Mouse (Mus musculus): ENCODE results near the gene Cd52. TPM values are rescaled to one million over a fixed set of nuclear protein-coding genes. Genes with fewer than 3 reads are reported as not detected.

Gene Cd52
- total RNA-seq, 2 experiments from 2014 or later = 1.1 to 3.8 TPM

GRCm38 (mm10) chr4:134115215-134116144, 20.6 kb upstream of the Cd52 start:
- DNase-seq (ENCODE audit: low spot score in 2 of 2) = no peak
- no peak overlapping the region for H3K27ac ChIP-seq
- TF ChIP-seq CTCF (conservative IDR thresholded peaks at IDR 0.05) = no peak
- H3K4me3 ChIP-seq = no peak overlapping the region

DNA sequence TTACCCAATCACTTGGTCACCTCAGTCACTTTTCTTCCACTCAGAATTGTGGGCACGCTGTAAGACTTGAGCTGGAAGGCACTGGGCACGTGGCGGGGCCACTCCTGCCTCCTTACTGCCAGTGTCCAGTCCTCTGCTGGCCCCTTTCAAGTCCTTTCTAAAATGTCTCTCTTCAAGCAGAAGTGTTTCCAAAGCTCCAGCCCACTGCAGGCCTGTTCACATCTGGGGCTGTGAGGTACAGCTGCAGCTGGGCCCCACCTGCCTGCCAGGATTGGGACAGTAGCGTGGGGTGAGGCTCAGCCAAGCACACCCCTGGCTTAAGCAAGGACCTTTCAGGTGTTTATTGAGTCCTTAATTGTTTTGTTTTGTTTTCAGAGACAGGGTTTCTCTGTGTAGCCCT, 19.2 kb upstream of the Cd52 start:
- Histone ChIP-seq H3K27ac (no peak overlapping the region), H3K4me3 (no peak overlapping the region)
- no peak for DNase-seq (ENCODE audit: low spot score in 2 of 2)
- no peak for TF ChIP-seq CTCF (conservative IDR thresholded peaks at IDR 0.05)

GRCm38 (mm10) chr4:134113356-134113994, 18.6 kb upstream of the Cd52 start:
- H3K4me3 ChIP-seq = no peak overlapping the region
- no peak for TF ChIP-seq CTCF (conservative IDR thresholded peaks at IDR 0.05)
- no peak for DNase-seq (ENCODE audit: low spot score in 2 of 2)
- no peak overlapping the region for H3K27ac ChIP-seq

GRCm38 (mm10) chr4:134112403-134112802, 17.5 kb upstream of the Cd52 start:
- Histone ChIP-seq H3K27ac (no peak overlapping the region), H3K4me3 (no peak overlapping the region)
- TF ChIP-seq CTCF (conservative IDR thresholded peaks at IDR 0.05) = no peak
- no peak for DNase-seq (ENCODE audit: low spot score in 2 of 2)

DNA sequence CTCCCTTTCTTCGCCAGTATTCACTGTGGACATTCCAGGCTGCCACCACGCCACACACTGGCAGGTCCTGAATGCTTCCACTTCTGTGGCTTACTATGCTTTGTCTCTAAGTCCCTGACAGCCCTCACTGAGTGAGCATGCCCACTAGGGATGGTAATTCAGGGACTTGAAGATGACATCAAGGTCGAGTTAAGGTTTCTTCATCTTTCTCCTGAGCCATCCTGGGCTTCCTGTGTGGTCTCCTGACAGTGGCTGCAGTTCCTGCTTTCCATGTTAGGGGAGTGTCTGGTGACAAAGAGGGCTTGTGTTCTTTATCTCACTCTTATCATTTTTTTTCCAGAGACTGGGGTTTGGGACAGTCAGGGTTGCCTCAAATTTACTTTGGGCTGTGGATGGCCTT, 15.8 kb upstream of the Cd52 start:
- TF ChIP-seq CTCF (conservative IDR thresholded peaks at IDR 0.05) = no peak
- Histone ChIP-seq H3K4me3 (no peak overlapping the region), H3K27ac (no peak overlapping the region)
- no peak for DNase-seq (ENCODE audit: low spot score in 2 of 2)

DNA sequence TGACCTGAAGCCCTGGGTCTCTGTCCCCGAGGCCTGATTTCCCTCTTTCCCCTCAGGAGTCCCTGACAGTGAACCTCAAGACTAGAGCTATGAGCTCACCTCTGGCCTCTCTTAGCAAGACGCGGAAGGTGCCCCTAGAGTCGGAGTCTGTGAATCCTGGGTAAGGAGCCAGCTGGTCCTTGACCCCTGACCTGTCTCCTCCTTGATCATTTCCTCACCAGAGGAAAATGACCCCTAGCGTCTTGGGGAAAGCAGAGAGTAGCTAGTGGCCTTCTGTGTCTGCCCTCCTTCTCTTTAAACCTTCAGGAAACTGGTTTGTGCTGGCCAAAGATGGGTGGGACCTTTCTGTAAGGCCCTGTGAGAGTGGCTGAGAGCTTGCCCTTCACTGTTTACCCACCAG, 13.3 kb upstream of the Cd52 start:
- Histone ChIP-seq H3K27ac (peak overlapping the region; percentile 87), H3K4me3 (no peak overlapping the region)
- no peak for DNase-seq (ENCODE audit: low spot score in 2 of 2)
- TF ChIP-seq CTCF (conservative IDR thresholded peaks at IDR 0.05) = no peak

DNA sequence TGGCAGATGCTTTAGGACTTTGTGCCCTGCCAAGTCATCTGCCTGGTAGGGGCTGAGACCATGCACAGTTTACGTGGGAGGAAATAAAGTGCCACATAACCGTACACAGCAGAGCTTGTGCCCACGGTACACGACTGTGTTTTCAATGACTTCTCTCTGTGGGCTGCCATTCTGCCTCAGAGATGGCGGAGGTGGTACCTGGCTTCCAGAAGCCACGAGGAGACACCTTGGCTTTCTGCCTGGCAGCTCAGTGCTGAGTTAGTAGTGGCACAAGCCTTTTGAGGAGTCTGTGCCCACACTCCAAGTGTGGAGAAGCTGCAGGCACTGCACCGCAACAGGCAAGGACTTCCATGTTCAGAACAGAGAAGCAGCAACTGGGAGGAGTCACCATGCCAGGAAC, 12.8 kb upstream of the Cd52 start:
- DNase-seq (ENCODE audit: low spot score in 2 of 2) = peak in 1 of 2 experiments; percentile 61
- H3K4me3 ChIP-seq = no peak overlapping the region
- TF ChIP-seq CTCF (conservative IDR thresholded peaks at IDR 0.05) = no peak
- peak overlapping the region; percentile 87 for H3K27ac ChIP-seq

DNA sequence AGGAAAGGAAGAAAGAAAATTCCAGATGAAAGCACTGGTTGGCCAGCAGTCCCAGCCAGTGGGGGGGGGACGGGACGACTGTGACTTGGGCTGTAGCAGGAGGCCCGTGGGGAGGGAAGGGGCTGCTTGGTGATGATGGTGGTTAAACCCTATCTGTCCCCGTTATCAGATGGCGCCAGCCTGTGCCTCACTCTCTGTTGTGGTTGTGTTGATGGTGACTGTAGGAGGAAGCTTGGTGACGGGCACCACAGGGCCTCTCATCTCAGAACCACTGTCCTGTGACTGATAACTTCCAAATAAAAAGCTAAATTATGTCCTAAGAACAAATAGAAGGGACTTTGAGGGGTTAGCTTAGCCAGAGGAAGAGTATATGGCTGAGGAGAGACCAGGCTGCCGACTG, 11.2 kb upstream of the Cd52 start:
- TF ChIP-seq CTCF (conservative IDR thresholded peaks at IDR 0.05) = no peak
- H3K27ac ChIP-seq = no peak overlapping the region
- no peak overlapping the region for H3K4me3 ChIP-seq
- no peak for DNase-seq (ENCODE audit: low spot score in 2 of 2)

- no peak for DNase-seq (ENCODE audit: low spot score in 2 of 2)
- peak overlapping the region; percentile 82 for H3K4me3 ChIP-seq
- no peak for TF ChIP-seq CTCF (conservative IDR thresholded peaks at IDR 0.05)
- H3K27ac ChIP-seq = peak overlapping the region; percentile 84
These were observed 7.8 kb upstream of the Cd52 start for GRCm38 (mm10) chr4:134102742-134103119.

- peak; percentile 87 to 94 for DNase-seq (ENCODE audit: low spot score in 2 of 2)
- peak within 1 kb of the TSS; percentile 82 for H3K4me3 ChIP-seq
- TF ChIP-seq CTCF (conservative IDR thresholded peaks at IDR 0.05) = no peak
- peak within 1 kb of the TSS; percentile 84 for H3K27ac ChIP-seq
These were observed 7.3 kb upstream of the Cd52 start, which contains the start of gene Ubxn11 for GRCm38 (mm10) chr4:134101979-134102741. TSS of gene Ubxn11 (plus strand) at chr4:134102570.

DNA sequence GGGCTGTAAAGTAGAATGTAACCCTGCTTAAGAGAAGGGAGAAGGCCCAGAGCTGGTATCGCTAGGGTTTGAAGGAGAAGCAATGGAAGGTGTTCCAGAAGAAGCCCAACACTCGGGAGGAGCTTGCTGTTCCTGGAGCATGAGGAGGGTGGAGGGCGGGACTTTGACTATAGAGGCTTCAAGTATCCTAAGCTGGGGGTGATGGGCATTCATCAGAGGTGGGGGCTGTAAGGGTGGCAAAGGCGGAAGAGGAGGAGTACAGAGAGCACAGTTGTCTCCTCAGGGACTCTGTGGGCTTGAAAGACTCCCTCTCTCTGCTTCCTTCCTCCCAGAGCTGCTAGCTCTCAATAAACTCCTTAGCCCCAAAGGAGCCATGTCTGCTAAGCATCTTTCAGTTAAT, 5.4 kb upstream of the Cd52 start:
- DNase-seq (ENCODE audit: low spot score in 2 of 2) = no peak
- Histone ChIP-seq H3K27ac (no peak overlapping the region), H3K4me3 (no peak overlapping the region)
- TF ChIP-seq CTCF (conservative IDR thresholded peaks at IDR 0.05) = no peak

DNA sequence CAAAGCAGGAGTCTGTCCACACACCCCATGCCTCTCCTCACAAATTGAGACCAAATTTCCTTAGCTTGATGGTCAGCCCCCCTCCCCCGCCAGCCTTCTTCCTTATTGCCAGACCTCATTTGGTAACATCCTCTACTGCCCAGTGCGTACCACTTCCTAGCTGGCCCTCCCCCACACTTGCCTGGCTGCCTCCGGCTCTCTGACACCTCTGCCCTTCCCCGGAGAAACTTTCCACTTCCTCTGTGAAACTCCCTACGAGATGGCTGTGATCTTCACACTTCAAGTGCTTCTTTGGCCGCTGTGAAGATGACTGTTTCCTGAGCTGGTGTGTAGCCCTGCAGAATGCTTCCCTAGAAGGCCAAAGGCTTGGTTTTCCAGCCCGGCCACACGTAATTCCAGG, 3.7 kb upstream of the Cd52 start:
- TF ChIP-seq CTCF (conservative IDR thresholded peaks at IDR 0.05) = no peak
- no peak for DNase-seq (ENCODE audit: low spot score in 2 of 2)
- Histone ChIP-seq H3K27ac (no peak overlapping the region), H3K4me3 (no peak overlapping the region)

GRCm38 (mm10) chr4:134097015-134097608, 2.2 kb upstream of the Cd52 start:
- H3K27ac ChIP-seq = no peak overlapping the region
- TF ChIP-seq CTCF (conservative IDR thresholded peaks at IDR 0.05) = no peak
- no peak for DNase-seq (ENCODE audit: low spot score in 2 of 2)
- H3K4me3 ChIP-seq = no peak overlapping the region
